Comparison of ENCODE assay signal across 8 mouse cellular contexts in the genomic region with DNA sequence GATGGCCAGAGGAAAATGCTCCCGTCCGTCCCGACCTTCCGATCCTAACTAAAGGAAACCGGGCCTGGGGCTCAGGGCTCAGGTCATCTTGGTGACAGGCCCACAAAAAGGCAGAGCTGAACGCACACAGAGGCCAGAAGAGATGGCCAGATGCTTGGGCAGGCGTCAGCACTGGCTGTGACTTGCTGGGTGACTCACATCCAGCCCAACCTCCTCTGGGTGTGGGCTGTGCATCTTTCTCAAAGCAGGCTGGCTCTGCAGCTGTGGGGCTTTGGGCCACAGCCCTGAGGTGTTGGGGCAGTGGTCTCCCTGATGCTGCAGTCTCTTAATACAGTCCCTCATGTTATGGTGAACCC. TPM values are rescaled to one million over a fixed set of nuclear protein-coding genes. Genes with fewer than 3 reads are reported as not detected.
DNase-seq lines count a peak whose midpoint lies in the region; ATAC-seq and TF ChIP-seq lines count a peak whose summit lies in the region.

No protein-coding gene starts in this region.

- under 1% methylated on average over 7 of the region's 7 CpGs for whole genome bisulfite sequencing in lung, embryonic 14.5 days
- 3% methylated on average over 7 of the region's 7 CpGs for WGBS in heart, embryonic 16.5 days
- 42% methylated on average over 7 of the region's 7 CpGs for WGBS in liver, embryonic 16.5 days (ENCODE audit: insufficient replicate concordance)
- WGBS in stomach, embryonic 15.5 days: 11% methylated on average over 7 of the region's 7 CpGs

- H3K27me3 ChIP-seq in lung, embryonic 14.5 days (ENCODE audit: insufficient read depth, low read length): no peaks in the 10 kb centered on the region
- no peaks in the 10 kb centered on the region for H3K27me3 ChIP-seq in heart, embryonic 16.5 days (ENCODE audit: control insufficient read depth, insufficient read depth, low read length)
- no peaks in the 10 kb centered on the region for H3K27me3 ChIP-seq in liver, embryonic 16.5 days (ENCODE audit: control insufficient read depth, insufficient read depth, low read depth, low read length)
- H3K27me3 ChIP-seq in stomach, embryonic 15.5 days (replicated peaks): no peaks in the 10 kb centered on the region

- peak; percentile 61 for DNase-seq in adrenal gland, postnatal 25 days
- DNase-seq in adrenal gland, postnatal 4 days (ENCODE audit: low spot score in 2 of 2): no peak
- no peak for DNase-seq in lung, embryonic 14.5 days
- no peak for DNase-seq in lung, postnatal 25 days (ENCODE audit: low spot score)
- DNase-seq in B cell, adult 2 months: no peak

- peaks cover 67% of the 10 kb centered on the region for H3K4me1 ChIP-seq in lung, embryonic 14.5 days (ENCODE audit: insufficient read depth)
- H3K4me1 ChIP-seq in heart, embryonic 16.5 days (ENCODE audit: control insufficient read depth, insufficient read depth, low read length): peaks cover 84% of the 10 kb centered on the region
- H3K4me1 ChIP-seq in liver, embryonic 16.5 days (ENCODE audit: control insufficient read depth, low read depth, low read length): peaks cover 24% of the 10 kb centered on the region
- peaks cover 78% of the 10 kb centered on the region for H3K4me1 ChIP-seq in stomach, embryonic 15.5 days

- peak overlapping the region; percentile 100 for H3K27ac ChIP-seq in lung, embryonic 14.5 days (ENCODE audit: low read depth)
- H3K27ac ChIP-seq in heart, embryonic 16.5 days (ENCODE audit: low read length): peak overlapping the region; percentile 93
- peak overlapping the region; percentile 5; the same call in 1 of the 2 replicates for H3K27ac ChIP-seq in liver, embryonic 16.5 days (ENCODE audit: low read length)
- H3K27ac ChIP-seq in stomach, embryonic 15.5 days: peak overlapping the region; percentile 97

- no peaks in the 10 kb centered on the region for H3K9me3 ChIP-seq in lung, embryonic 14.5 days (ENCODE audit: low read depth, low read length)
- H3K9me3 ChIP-seq in heart, embryonic 16.5 days (replicated peaks; ENCODE audit: control insufficient read depth, low read length): no peaks in the 10 kb centered on the region
- no peaks in the 10 kb centered on the region for H3K9me3 ChIP-seq in liver, embryonic 16.5 days (replicated peaks; ENCODE audit: control insufficient read depth, low read length)
- no peaks in the 10 kb centered on the region for H3K9me3 ChIP-seq in stomach, embryonic 15.5 days

- peak; percentile 81 for ATAC-seq in lung, embryonic 14.5 days (ENCODE audit: insufficient read depth)
- ATAC-seq in heart, embryonic 16.5 days (replicated peaks; ENCODE audit: extremely low read depth, insufficient read depth, low FRiP score): peak; percentile 69
- peak; percentile 25 for ATAC-seq in liver, embryonic 16.5 days (ENCODE audit: low read depth)
- peak; percentile 60; the same call in 1 of the 2 replicates for ATAC-seq in stomach, embryonic 15.5 days (ENCODE audit: insufficient read depth, low FRiP score, low read depth)

- H3K4me3 ChIP-seq in lung, embryonic 14.5 days (ENCODE audit: low read depth, low read length): peak overlapping the region; percentile 21; the same call in 1 of the 2 replicates
- peak overlapping the region; percentile 27; the same call in 1 of the 2 replicates for H3K4me3 ChIP-seq in heart, embryonic 16.5 days (ENCODE audit: low read length)
- no peak overlapping the region for H3K4me3 ChIP-seq in liver, embryonic 16.5 days (ENCODE audit: low read depth, low read length)
- H3K4me3 ChIP-seq in stomach, embryonic 15.5 days (replicated peaks): peak overlapping the region; percentile 19; the same call in 1 of the 2 replicates

- TF ChIP-seq CTCF in lung, embryonic 14.5 days (IDR thresholded peaks at IDR 0.05; ENCODE audit: low read depth): no peak

- peak overlapping the region; percentile 85 for H3K4me2 ChIP-seq in lung, embryonic 14.5 days
- peak overlapping the region; percentile 64 for H3K4me2 ChIP-seq in heart, embryonic 16.5 days (ENCODE audit: low read depth, low read length)
- no peak overlapping the region for H3K4me2 ChIP-seq in liver, embryonic 16.5 days (ENCODE audit: low read depth, low read length)
- H3K4me2 ChIP-seq in stomach, embryonic 15.5 days: peak overlapping the region; percentile 79

- H3K9ac ChIP-seq in lung, embryonic 14.5 days: no peak overlapping the region
- H3K9ac ChIP-seq in heart, embryonic 16.5 days (ENCODE audit: low read length): peak overlapping the region; percentile 65
- H3K9ac ChIP-seq in liver, embryonic 16.5 days (ENCODE audit: low read depth, low read length): no peak overlapping the region
- no peak overlapping the region for H3K9ac ChIP-seq in stomach, embryonic 15.5 days

- H3K36me3 ChIP-seq in lung, embryonic 14.5 days (ENCODE audit: insufficient read depth): no peaks in the 10 kb centered on the region
- no peaks in the 10 kb centered on the region for H3K36me3 ChIP-seq in heart, embryonic 16.5 days (ENCODE audit: control insufficient read depth, insufficient read depth)
- H3K36me3 ChIP-seq in liver, embryonic 16.5 days (ENCODE audit: control insufficient read depth, insufficient read depth): no peaks in the 10 kb centered on the region
- H3K36me3 ChIP-seq in stomach, embryonic 15.5 days: no peaks in the 10 kb centered on the region

RNA-seq across cellular contexts. Expression of a gene that starts 37.5 kb away (rescaled TPM):
- 316 and 358 TPM in 2 replicates for total RNA-seq in adrenal gland, postnatal 25 days (2021)
- total RNA-seq in adrenal gland, postnatal 4 days (2021): 100 to 1,000 TPM; 240 to 243 TPM
- polyA plus RNA-seq in lung, embryonic 14.5 days (2014; fragmentation: Nextera tagmentation; extraction: Ambion mirVana): 34.9 and 36.5 TPM in 2 replicates
- polyA plus RNA-seq in heart, embryonic 16.5 days (2015; fragmentation: Nextera tagmentation; extraction: Ambion mirVana): 17.6 and 19.1 TPM in 2 replicates
- 3.4 and 4.2 TPM in 2 replicates for polyA plus RNA-seq in liver, embryonic 16.5 days (2015; fragmentation: Nextera tagmentation; extraction: Ambion mirVana)
- polyA plus RNA-seq in stomach, embryonic 15.5 days (2015; fragmentation: Nextera tagmentation; extraction: Ambion mirVana): 26.7 and 32.5 TPM in 2 replicates

Comparison
In these comparisons a context has a peak if more than half of its experiments do, and no peak if none do; other contexts are left out.
1. ATAC-seq: peak in every context shown above with its lines; median percentile 81 in lung, embryonic 14.5 days; 69 in heart, embryonic 16.5 days; 60 in stomach, embryonic 15.5 days; 25 in liver, embryonic 16.5 days.
2. H3K27ac ChIP-seq: peak in every context shown above with its lines; median percentile 100 in lung, embryonic 14.5 days; 97 in stomach, embryonic 15.5 days; 93 in heart, embryonic 16.5 days; 5 in liver, embryonic 16.5 days.